8 mouse cellular contexts compared by ENCODE assay signal in the genomic region with DNA sequence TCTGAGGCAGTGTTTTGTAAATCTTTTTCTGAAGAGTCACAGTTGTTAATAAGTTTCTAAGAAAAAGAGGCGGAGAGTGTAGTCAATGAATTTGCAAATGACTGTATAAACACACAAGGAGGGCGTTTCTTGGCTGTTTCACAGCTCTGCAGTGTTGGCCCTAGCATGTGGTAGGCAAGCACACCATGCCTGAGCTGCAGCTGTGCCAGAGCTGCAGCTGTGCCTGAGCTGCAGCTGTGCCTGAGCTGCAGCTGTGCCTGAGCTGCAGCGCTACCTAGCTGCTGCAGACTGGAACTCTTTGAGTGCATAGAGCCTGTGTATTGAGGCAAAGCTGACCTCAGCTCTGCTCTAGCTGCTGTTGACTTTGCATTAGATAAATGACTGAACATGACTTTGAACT. TPM values are rescaled to one million over a fixed set of nuclear protein-coding genes. Genes with fewer than 3 reads are reported as not detected.
DNase-seq lines count a peak whose midpoint lies in the region; ATAC-seq and TF ChIP-seq lines count a peak whose summit lies in the region.

No protein-coding gene starts in this region.

- H3K9ac ChIP-seq in MEL (ENCODE audit: control insufficient read depth, low read depth, low read length, poor library complexity, severe bottlenecking) = no peak overlapping the region
- H3K9ac ChIP-seq in hindbrain, embryonic 12.5 days = no peak overlapping the region
- H3K9ac ChIP-seq in liver, embryonic 11.5 days (ENCODE audit: low read depth, low read length) = no peak overlapping the region
- H3K9ac ChIP-seq in stomach, postnatal 0 days (ENCODE audit: low read length) = no peak overlapping the region

- ATAC-seq in hindbrain, embryonic 12.5 days (ENCODE audit: low FRiP score) = 0 out of 2 replicates have a peak, but pooled peaks have one; percentile 56
- ATAC-seq in liver, embryonic 11.5 days (replicated peaks; ENCODE audit: low FRiP score) = peak; percentile 43; the same call in 1 of the 2 replicates
- peak; percentile 94 for ATAC-seq in stomach, postnatal 0 days (ENCODE audit: low FRiP score, low TSS enrichment)

- 30% methylated on average over 3 of the region's 3 CpGs for WGBS in hindbrain, embryonic 12.5 days
- WGBS in liver, embryonic 11.5 days = 38% methylated on average over 3 of the region's 3 CpGs
- 19% methylated on average over 3 of the region's 3 CpGs for WGBS in stomach, postnatal 0 days
- 65% methylated on average over 3 of the region's 3 CpGs for WGBS in thymus, adult 2 months

- peaks cover 0 to 5% of the 10 kb centered on the region in 2 experiments; a peak in 2 of 4 replicates for H3K27me3 ChIP-seq in MEL (ENCODE audit: control insufficient read depth in 1 of 2, insufficient read depth in 2 of 2, low read length in 2 of 2)
- H3K27me3 ChIP-seq in hindbrain, embryonic 12.5 days = no peaks in the 10 kb centered on the region
- no peaks in the 10 kb centered on the region for H3K27me3 ChIP-seq in liver, embryonic 11.5 days (replicated peaks; ENCODE audit: control insufficient read depth, insufficient read depth, low read length)
- H3K27me3 ChIP-seq in stomach, postnatal 0 days (ENCODE audit: control insufficient read depth, insufficient read depth, low read length) = no peaks in the 10 kb centered on the region
- no peaks in the 10 kb centered on the region for H3K27me3 ChIP-seq in thymus, adult 2 months (ENCODE audit: control insufficient read depth, insufficient read depth, low read length)

- TF ChIP-seq POLR2A in MEL (IDR thresholded peaks at IDR 0.05; ENCODE audit: control insufficient read depth in 1 of 2, insufficient read depth in 1 of 2, low read depth in 1 of 2, low read length in 2 of 2, poor library complexity in 1 of 2) = no peak
- TF ChIP-seq POLR2A in thymus, adult 2 months (IDR thresholded peaks at IDR 0.05; ENCODE audit: control insufficient read depth, extremely low read depth, insufficient read depth, low read length, poor library complexity) = no peak

- no peaks in the 10 kb centered on the region for H3K9me3 ChIP-seq in MEL (replicated peaks; ENCODE audit: insufficient read depth, low read length)
- no peaks in the 10 kb centered on the region for H3K9me3 ChIP-seq in hindbrain, embryonic 12.5 days (replicated peaks)
- H3K9me3 ChIP-seq in liver, embryonic 11.5 days (ENCODE audit: control insufficient read depth, low read length) = no peaks in the 10 kb centered on the region
- no peaks in the 10 kb centered on the region for H3K9me3 ChIP-seq in stomach, postnatal 0 days (ENCODE audit: control insufficient read depth, low read length)

- H3K4me2 ChIP-seq in hindbrain, embryonic 12.5 days (replicated peaks) = no peak overlapping the region
- H3K4me2 ChIP-seq in liver, embryonic 11.5 days = no peak overlapping the region
- H3K4me2 ChIP-seq in stomach, postnatal 0 days (replicated peaks; ENCODE audit: low read depth) = no peak overlapping the region

- H3K27ac ChIP-seq in MEL (ENCODE audit: control insufficient read depth, low read depth, low read length) = no peak overlapping the region
- H3K27ac ChIP-seq in hindbrain, embryonic 12.5 days = no peak overlapping the region
- no peak overlapping the region for H3K27ac ChIP-seq in liver, embryonic 11.5 days (ENCODE audit: low read depth, low read length)
- H3K27ac ChIP-seq in stomach, postnatal 0 days (replicated peaks) = no peak overlapping the region
- H3K27ac ChIP-seq in thymus, adult 2 months (ENCODE audit: control insufficient read depth, insufficient read depth, low read length) = no peak overlapping the region

- no peak for TF ChIP-seq EP300 in MEL (IDR thresholded peaks at IDR 0.05; ENCODE audit: low read depth in 1 of 2, low read length in 2 of 2)
- no peak for TF ChIP-seq EP300 in stomach, postnatal 0 days (optimal IDR thresholded peaks at IDR 0.05)

- TF ChIP-seq CTCF in MEL (IDR thresholded peaks at IDR 0.05 in 2 of 3, conservative IDR thresholded peaks at IDR 0.05 in 1 of 3; ENCODE audit: control insufficient read depth in 1 of 3, insufficient read depth in 1 of 3, low read depth in 2 of 3, low read length in 3 of 3, poor library complexity in 1 of 3, severe bottlenecking in 1 of 3) = no peak; a peak in 1 of 6 replicates
- peak; percentile 76 for TF ChIP-seq CTCF in stomach, postnatal 0 days (IDR thresholded peaks at IDR 0.05; ENCODE audit: low read depth)
- no peak for TF ChIP-seq CTCF in thymus, adult 2 months (IDR thresholded peaks at IDR 0.05; ENCODE audit: borderline replicate concordance, control insufficient read depth, extremely low read depth, insufficient read depth, low read length, poor library complexity)

- TF ChIP-seq RAD21 in MEL (IDR thresholded peaks at IDR 0.05; ENCODE audit: low read depth, low read length) = peak; percentile 5; the same call in 1 of the 2 replicates

- no peaks in the 10 kb centered on the region for H3K36me3 ChIP-seq in MEL (ENCODE audit: control insufficient read depth in 1 of 2, insufficient read depth in 2 of 2, low read length in 2 of 2)
- H3K36me3 ChIP-seq in hindbrain, embryonic 12.5 days = no peaks in the 10 kb centered on the region
- H3K36me3 ChIP-seq in liver, embryonic 11.5 days (ENCODE audit: control insufficient read depth, insufficient read depth, low read length) = no peaks in the 10 kb centered on the region
- no peaks in the 10 kb centered on the region for H3K36me3 ChIP-seq in stomach, postnatal 0 days (ENCODE audit: control insufficient read depth, insufficient read depth, low read length)
- no peaks in the 10 kb centered on the region for H3K36me3 ChIP-seq in thymus, adult 2 months (ENCODE audit: control insufficient read depth, insufficient read depth, low read length)

- H3K4me3 ChIP-seq in MEL (ENCODE audit: control insufficient read depth in 1 of 2, insufficient read depth in 1 of 2, low read depth in 2 of 2, low read length in 2 of 2) = no peak overlapping the region
- no peak overlapping the region for H3K4me3 ChIP-seq in hindbrain, embryonic 12.5 days
- no peak overlapping the region for H3K4me3 ChIP-seq in liver, embryonic 11.5 days (ENCODE audit: low read depth, low read length)
- no peak overlapping the region for H3K4me3 ChIP-seq in stomach, postnatal 0 days (ENCODE audit: low read depth, low read length)
- H3K4me3 ChIP-seq in thymus, adult 2 months (ENCODE audit: control insufficient read depth, insufficient read depth, low read length) = no peak overlapping the region

- no peaks in the 10 kb centered on the region for H3K4me1 ChIP-seq in MEL (ENCODE audit: control insufficient read depth in 1 of 2, insufficient read depth in 2 of 2, low read length in 2 of 2)
- no peaks in the 10 kb centered on the region for H3K4me1 ChIP-seq in hindbrain, embryonic 12.5 days
- no peaks in the 10 kb centered on the region for H3K4me1 ChIP-seq in liver, embryonic 11.5 days (replicated peaks; ENCODE audit: control insufficient read depth, insufficient read depth, low read length)
- no peaks in the 10 kb centered on the region for H3K4me1 ChIP-seq in stomach, postnatal 0 days (replicated peaks; ENCODE audit: control insufficient read depth, insufficient read depth)
- no peaks in the 10 kb centered on the region; the same call in 1 of the 2 replicates for H3K4me1 ChIP-seq in thymus, adult 2 months (replicated peaks; ENCODE audit: control insufficient read depth, insufficient read depth, low read length)

- DNase-seq in 3T3-L1 (ENCODE audit: low read depth, low spot score) = peak; percentile 25
- DNase-seq in MEL (ENCODE audit: low read depth, low spot score) = peak; percentile 11
- DNase-seq in liver, embryonic 11.5 days (ENCODE audit: low spot score) = no peak
- peak; percentile 59 for DNase-seq in stomach, postnatal 0 days (ENCODE audit: low spot score)
- DNase-seq in spleen, postnatal 4 days (ENCODE audit: low spot score in 2 of 2) = no peak
- DNase-seq in thymus, adult 2 months = no peak
- DNase-seq in urinary bladder, adult 2 months (ENCODE audit: low spot score) = no peak

- H3K79me2 ChIP-seq in MEL (ENCODE audit: control insufficient read depth, insufficient read depth, low read length, poor library complexity) = no peaks in the 10 kb centered on the region

TF ChIP-seq in MEL, 35 proteins besides CTCF, POLR2A, EP300 and RAD21:
- TF ChIP-seq TAL1 (IDR thresholded peaks at IDR 0.05; ENCODE audit: low read length) (no peak), ZC3H11A (IDR thresholded peaks at IDR 0.05; ENCODE audit: low read depth, low read length) (0 out of 2 replicates have a peak, but pooled peaks have one; percentile 15), MYB (IDR thresholded peaks at IDR 0.05; ENCODE audit: low read depth, low read length) (no peak), SIN3A (IDR thresholded peaks at IDR 0.05; ENCODE audit: low read length) (no peak), RCOR1 (IDR thresholded peaks at IDR 0.05; ENCODE audit: low read depth, low read length) (no peak)
TF ChIP-seq in MEL: peak in this region for 1.

RNA-seq across cellular contexts. Expression of a gene that starts 17.5 kb away (rescaled TPM):
- not detected in 2 replicates for total RNA-seq in MEL (2012; rRNA removed)
- not detected for polyA plus RNA-seq in MEL (2012; ENCODE audit: insufficient read depth in 1 of 2, insufficient read length in 2 of 2, low read depth in 1 of 2, low replicate concordance in 2 of 2, missing spikeins in 1 of 2)
- 0.49 and 0.78 TPM in 2 replicates for polyA plus RNA-seq in hindbrain, embryonic 12.5 days (2016; fragmentation: Nextera tagmentation; extraction: Ambion mirVana)
- 0.25 TPM in 1 of 2 replicates, not detected in the other for polyA plus RNA-seq in liver, embryonic 11.5 days (2014; fragmentation: Nextera tagmentation; extraction: Ambion mirVana)
- polyA plus RNA-seq in stomach, postnatal 0 days (2015; fragmentation: Nextera tagmentation; extraction: Ambion mirVana) = not detected in 2 replicates
- polyA plus RNA-seq in thymus, adult 2 months (2012; rRNA removed) = not detected in 2 replicates
- polyA plus RNA-seq in urinary bladder, adult 2 months (2012; rRNA removed) = not detected in 2 replicates

RNA-seq across cellular contexts. Expression of a gene that starts 17.8 kb away (rescaled TPM):
- total RNA-seq in MEL (2012; rRNA removed) = 0.04 TPM in 1 of 2 replicates, not detected in the other
- not detected for polyA plus RNA-seq in MEL (2012; ENCODE audit: insufficient read depth in 1 of 2, insufficient read length in 2 of 2, low read depth in 1 of 2, low replicate concordance in 2 of 2, missing spikeins in 1 of 2)
- 52.8 and 54.4 TPM in 2 replicates for polyA plus RNA-seq in hindbrain, embryonic 12.5 days (2016; fragmentation: Nextera tagmentation; extraction: Ambion mirVana)
- 0.85 and 1.1 TPM in 2 replicates for polyA plus RNA-seq in liver, embryonic 11.5 days (2014; fragmentation: Nextera tagmentation; extraction: Ambion mirVana)
- polyA plus RNA-seq in stomach, postnatal 0 days (2015; fragmentation: Nextera tagmentation; extraction: Ambion mirVana) = 0.70 and 1.3 TPM in 2 replicates
- polyA plus RNA-seq in thymus, adult 2 months (2012; rRNA removed) = 0.17 and 0.38 TPM in 2 replicates
- 0.17 and 0.25 TPM in 2 replicates for polyA plus RNA-seq in urinary bladder, adult 2 months (2012; rRNA removed)

Comparison
In these comparisons a context has a peak if more than half of its experiments do, and no peak if none do; other contexts are left out.
1. DNase-seq: peak in 3T3-L1 (single experiment), MEL (single experiment) and stomach, postnatal 0 days (single experiment); none in liver, embryonic 11.5 days (single experiment), spleen, postnatal 4 days (0 of 2), thymus, adult 2 months (single experiment) and urinary bladder, adult 2 months (single experiment).
2. ATAC-seq: peak in every context shown above with its lines; median percentile 94 in stomach, postnatal 0 days; 56 in hindbrain, embryonic 12.5 days; 43 in liver, embryonic 11.5 days.
3. RNA of a gene that starts 17.8 kb away (polyA plus RNA-seq): 52.8 to 54.4 TPM in hindbrain, embryonic 12.5 days; 0.85 to 1.1 TPM in liver, embryonic 11.5 days, 0.70 to 1.3 TPM in stomach, postnatal 0 days, 0.17 to 0.38 TPM in thymus, adult 2 months, 0.17 to 0.25 TPM in urinary bladder, adult 2 months and not detected in MEL; every median in the first group is over 10 times any median in the second.